Mouse (Mus musculus) cerebellum, adult 18-20 months (tissue): ENCODE measurements around the gene Nfib.

Source experiments
- DNase-seq, 2 experiments: peaks; one replicate each; pipeline ENCODE4 v3.0.0; 2021

Nfib gene

DNA sequence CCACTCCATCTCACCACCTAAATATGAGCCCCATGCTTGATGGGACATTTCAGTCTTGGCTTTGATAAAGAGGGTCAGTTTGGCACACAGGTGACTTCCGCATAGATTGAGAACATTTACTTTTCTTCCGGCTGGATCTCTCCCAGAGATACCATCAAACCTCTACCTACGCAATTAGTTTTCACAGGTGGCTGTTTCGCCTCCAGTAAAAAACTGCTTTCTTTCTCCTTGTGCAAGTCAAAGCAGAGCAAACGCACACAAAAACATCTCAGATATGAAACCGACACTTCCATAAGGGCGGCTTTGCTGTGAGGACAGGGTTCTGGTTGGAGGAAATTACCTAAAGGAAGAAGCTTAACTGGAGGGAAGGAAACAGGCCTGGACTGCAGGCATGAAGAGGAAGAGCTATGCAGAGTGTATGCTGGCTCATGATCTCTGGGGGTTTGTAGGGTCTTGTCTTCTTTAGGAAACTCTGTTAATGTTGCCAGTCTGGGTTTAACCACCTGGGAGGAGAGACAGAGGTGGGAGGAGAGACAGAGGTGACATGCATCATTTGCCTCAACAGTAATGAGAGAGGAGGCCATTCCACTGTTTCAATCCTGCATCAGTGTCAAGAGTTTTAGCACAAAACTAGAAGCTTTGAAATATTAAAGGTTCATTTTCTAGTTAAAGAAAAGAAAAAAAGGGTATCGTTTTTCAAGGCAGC, 249.8 kb downstream of the Nfib start:
- no peak for DNase-seq

DNA sequence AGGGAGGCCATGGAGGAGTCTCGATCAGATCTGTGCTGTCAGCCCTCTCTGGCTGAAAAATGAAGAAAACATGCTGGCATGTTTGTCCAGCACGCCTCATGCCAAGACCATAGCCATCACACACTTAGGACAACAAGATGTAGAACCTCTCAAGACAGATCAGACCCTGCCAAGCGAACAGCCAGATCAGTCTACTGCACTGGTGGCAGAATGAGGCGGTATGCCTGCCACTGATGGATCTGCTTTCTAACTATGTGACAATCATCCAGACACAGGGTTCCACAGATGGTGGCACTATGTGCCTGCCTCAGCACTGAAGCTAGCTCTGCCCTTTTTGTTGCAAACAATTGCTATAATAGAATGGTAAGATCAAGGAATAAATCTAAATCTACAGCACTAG, 250.6 kb downstream of the Nfib start:
- no peak for DNase-seq

DNA sequence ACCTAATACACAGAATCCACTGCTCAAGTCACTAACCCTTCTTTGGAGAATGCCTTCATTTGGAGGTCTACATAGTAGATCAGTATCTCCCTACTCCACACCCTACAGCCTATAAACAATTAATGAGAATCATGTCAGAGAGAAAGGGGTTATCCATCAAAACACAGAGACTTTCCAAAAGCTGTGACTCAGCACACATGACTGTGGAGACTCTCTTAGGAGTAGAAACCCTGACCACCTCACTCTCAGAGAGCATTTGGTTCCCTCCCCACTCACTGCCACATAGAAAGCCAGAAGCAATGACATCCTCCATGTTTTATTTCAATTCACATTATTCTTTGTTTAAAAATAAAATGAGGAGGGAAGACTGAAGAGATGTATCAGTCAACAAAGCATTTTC, 252.2 kb downstream of the Nfib start:
- no peak for DNase-seq

DNA sequence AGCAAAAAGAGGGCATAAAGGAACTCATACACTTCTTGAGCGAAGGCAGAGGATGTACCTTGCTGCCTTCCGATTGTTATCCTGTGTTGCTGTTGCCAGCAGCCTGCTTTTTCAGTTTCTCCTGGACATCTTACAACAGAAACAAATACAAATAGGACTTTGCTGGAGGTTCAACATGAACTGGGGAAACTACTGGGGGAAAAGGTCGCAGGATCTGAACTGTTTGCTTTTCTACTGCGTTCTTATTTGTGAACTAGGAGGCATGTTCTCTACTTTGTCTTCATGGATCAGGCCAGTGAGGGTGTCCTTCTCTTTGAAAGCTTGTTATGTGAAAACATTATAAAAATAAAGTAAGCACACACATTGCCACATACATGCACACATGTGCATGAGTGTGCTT, 252.6 kb downstream of the Nfib start:
- no peak for DNase-seq

DNA sequence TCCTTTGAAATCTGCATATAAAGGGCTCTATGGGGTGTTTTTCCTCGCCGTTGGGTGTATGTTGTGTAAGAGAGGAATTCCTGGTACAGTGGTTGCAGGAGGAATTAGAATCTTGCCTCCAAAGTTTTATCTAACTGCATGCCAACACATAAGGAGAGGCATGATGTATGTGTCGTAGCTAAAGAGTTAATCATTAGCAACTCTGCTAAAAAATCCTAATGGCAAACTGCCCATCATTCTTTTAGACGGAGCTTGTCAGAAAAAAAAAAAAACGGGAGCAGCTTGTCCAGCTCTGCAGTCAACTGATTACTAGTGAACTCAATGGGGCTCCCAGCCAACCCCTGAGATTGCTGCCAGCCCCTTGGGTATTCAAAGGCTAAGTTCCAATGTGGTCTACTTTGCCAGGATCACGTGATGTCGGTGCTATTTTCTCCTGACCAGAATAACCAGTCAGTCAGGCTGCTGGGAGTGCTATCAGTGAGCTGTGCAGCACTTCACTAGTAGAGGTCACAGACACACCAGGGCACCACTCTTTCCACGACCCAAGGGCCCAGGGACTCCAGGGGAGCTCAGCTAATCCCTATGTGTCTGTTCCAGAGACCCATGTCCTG, 258.4 kb downstream of the Nfib start:
- DNase-seq: peak; percentile 88 to 90

DNA sequence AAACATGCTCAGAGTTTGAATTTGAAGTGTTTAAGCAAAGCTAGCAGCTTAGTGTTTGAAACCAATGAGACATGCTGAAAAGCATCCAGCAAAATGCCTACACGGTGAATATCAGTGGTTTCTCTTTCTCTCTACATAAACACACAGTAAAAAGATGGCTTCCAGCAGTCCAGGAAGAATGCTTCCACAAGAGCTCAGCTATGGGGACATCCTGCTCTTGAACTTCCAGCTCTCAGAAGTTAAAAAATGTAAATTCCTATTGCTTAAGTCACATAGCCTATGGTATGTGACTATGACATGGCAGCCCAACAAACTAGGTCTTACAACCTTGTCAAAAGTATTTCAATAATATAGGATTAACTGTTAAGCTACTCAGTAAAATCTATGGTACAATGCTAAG, 261.5 kb downstream of the Nfib start:
- DNase-seq: no peak

DNA sequence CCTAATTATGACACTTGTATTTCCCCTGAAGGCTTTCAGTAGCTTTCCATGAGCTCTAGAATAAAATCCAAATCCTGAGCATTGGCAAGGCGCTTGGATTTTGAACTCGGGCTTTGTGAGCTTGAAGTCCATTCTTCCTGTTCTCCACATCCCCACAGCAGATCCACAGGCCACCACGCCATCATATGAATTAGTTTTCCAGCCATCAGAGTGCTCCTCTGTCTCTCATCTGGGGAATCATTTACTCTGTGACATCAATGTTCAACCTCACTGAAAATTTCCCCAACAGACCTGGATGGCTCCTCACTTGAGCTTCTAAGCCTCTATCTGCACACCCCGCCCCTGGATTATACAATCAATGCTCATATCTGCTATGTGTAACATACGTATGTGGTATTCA, 262.1 kb downstream of the Nfib start:
- no peak for DNase-seq

DNA sequence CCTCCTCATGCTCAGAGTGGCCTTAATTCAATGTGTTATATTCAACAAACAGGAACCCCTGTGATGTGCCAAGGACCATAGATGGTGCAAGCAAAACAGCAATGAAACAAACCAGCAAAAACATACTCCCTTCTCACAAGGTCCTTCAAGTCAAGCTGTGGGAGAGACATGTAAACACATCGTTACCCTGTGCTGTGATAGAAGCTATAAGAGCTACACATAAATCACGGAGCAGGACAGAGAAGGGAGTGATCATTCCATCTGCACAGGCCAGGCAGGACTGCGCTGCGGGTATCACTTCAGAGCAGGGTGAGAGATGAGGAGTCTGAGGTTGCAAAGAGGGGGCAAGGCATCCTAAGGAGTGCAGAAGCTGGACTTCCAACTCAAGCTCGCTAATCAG, 262.5 kb downstream of the Nfib start:
- DNase-seq: no peak

DNA sequence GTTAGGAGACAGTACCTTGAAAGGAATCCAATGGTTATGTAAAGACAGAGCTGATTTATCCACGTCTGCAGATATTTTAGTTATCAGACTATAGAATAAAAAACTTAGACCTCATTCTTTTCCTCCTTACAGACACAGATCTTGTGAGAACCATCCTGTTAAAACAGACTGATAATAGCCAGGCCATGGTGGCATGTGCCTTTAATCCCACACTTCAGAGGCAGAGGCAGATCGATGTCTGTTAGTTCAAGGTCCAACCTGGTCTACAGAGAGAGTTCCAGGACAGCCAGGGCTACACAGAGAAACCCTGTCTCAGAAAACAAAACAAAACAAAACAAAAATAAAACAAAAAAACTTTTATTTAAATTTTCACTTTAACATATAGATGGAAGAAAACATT, 264.9 kb downstream of the Nfib start:
- no peak for DNase-seq

DNA sequence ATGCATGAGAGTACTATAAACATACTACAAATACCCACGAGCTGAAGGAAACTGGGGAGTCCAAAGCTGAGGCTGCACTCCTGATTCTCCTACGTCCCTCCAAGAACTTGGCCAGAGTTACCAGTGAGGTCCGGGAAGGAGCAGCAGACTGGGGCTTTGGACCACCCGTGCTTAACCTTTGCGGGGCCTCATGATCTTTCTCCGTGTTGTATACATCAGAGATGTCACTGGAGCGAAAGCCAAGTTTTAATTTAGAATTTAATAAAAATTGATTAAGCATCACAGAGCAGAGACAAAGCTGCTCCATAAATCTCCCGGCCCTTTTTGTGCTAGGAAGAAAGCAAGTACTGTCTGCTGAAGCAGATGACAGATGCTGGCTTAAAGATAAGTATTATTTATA, 265.7 kb downstream of the Nfib start:
- DNase-seq: no peak

DNA sequence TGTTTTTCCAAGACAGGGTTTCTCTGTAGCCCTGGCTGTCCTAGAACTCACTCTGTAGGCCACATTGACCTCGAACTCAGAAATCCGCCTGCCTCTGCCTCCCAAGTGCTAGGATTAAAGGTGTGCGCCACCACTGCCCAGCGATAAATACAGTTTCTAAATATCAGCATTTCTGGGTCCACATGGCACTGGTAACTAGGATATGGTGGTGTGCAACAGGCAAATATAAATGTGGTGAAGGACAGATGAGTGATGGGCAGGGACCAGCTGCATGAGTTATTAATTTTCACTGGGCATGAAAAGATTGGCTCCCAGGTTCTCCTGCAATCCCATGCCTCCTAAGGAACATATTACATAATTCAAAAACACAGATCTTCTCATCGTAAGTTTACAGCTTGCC, 266.9 kb downstream of the Nfib start:
- DNase-seq: no peak

DNA sequence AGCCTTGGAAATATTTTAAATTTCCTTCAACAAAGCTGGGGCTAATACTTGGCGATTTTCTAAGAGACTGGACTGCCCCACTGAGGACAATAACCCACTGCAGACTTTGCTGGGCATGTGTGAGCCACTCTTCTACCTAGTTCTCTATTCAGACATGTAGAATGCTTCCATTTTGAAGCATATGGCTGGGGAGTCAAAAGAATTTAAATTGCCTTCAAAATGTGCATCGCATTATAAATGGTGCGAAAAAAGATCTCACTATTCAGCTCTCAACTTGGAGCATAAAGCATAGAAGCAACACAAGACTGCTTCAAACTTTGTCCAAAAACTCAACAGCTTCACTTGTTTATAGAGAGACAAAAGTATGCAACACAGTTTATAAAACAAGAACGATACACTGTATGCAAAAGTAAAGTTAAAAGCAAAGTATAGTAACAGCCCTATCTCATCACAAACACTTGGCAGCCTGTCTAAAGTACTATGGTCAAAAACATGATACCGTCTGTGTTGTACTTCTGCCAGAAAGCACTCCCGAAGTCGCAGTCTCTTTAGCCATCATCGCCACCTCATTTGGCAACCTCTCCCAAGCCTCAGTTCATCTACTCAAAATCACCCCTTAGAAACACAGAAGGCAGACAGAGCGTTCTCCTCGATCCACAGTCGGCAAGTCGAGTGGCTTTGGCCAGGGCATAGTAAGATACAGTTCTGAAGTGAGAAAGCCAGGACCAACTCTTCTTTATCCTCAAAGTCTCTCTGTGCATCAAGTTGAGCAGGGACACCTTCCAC, 267.8 kb downstream of the Nfib start:
- DNase-seq: no peak

DNA sequence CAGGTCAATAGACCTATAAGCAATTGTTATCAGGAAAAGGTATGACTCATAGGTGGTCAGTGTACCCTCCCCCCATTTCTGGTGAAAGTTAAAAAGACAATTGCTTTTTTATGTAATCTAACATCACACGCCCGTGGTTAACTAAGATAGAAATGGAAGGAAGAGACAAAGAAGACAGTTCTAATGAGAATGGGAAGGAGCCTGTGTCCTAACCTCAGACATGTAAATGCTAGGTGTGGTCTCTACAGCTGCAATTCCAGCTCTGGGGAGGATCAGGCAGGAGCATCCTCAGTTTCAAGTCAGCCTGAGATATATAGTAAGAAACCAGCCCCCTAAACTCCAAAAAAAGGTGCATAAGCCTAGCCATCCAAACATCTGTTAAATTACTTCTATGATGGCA, 268.9 kb downstream of the Nfib start:
- DNase-seq: no peak

DNA sequence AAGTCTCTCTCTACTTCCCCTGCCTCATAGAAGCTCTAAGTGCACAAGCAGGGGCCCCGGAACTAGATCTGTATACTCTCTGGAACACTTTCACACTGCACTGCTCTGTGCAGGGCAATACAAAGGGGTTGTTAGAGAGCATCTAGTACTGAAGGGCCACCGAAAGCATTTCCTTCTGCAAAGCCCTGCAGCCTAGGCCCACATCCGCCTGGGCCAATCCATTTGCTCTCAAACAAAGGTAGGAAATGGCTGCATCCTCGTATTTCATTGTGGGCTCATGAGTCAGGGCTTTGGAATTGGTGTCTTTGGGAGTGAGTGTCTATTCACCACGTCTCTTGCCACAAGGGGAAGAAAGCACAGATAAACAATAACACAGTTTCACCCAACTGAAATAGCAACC, 269.8 kb downstream of the Nfib start:
- DNase-seq: no peak

DNA sequence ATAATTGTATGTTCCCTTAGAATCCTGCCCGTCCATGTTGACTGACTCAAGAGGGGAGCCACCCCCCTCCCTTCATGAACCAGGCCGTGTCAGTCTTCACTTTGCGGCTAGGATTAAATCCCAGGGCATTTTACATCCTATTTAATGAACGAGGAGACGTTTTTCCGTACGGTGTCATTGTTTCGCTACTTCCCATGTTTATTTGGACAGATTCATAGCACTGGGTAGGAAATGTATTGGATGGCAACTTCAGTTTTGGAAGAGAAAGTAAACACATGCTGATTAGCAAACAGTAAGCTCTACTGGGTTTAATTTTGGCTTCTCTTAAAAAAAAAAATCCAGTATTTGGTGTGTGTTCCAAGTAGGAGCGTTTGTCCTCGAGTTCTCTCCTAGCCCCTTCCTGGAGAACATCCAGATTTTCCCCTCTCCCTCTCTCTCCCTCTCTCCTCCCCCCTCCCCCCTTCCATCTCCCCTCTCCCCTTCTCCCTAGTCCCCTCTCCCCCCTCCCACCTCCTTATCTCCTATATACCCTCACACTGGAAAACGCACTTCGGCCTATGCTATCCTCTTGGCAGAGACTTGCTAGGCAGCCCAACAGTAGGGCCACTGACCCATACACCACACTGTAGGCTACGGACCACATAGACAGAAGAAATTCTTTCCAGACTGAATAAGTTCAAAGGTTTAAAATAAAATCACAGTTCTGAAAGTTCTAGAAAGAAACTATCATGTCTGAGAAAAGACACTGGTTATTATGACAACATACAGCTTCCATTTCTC, 271.4 kb downstream of the Nfib start:
- no peak for DNase-seq

DNA sequence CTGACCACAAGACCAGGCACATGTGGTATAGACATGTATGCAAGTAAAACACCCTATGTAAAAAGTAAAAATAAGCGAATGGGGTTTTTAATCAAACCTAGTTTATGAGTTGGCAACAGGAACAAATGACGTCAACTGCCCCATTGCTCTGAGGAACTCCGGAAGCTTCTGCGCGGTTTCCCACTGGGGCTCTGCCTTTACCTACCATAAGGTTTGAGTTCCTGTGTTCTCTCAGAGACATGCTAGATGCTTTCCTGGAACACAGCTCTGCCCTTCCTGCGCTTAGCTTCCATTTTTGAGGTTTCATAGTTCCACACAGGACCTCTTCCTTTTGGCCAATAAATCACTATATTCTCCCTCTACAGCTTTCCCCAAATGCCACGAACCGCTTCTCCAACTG, 273.7 kb downstream of the Nfib start:
- DNase-seq: no peak

DNA sequence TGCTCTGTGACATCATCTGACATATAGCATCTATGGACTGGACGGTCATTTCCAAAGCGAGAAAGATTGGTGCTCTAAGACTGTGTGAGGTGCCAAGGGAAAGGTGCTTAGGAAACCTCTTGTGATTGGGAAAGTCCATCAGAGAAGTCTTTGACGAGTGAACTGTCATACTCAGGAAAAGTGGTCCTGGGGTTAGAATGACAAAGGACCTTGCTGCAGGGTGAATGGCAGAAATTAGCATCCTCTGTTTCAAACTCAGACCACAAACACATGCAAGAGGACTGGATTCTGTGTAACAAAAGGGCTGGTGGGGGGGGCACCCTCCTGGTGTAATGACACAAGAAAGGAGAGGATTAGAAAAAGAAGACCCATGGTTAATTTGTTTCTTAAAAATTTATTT, 274.7 kb downstream of the Nfib start:
- DNase-seq: no peak

DNA sequence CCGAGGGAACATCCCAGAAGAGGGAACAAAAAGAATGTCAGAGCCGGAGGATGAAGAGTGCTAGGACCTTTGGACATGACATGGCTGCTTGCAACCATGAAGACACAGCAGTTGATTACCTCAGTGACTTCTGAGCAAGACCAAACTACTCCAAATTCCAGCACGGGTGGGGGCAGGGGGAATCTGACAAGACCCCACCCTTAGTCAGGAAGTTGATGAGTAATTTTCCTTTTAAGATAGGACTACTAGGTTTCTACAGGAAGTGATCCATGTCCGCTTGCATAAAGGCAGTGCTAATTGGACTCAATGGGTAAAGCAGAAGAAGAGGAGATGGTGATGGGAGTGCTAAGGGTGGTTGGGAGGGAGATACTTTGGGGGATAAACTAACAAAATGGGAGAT, 279.3 kb downstream of the Nfib start:
- DNase-seq: no peak

DNA sequence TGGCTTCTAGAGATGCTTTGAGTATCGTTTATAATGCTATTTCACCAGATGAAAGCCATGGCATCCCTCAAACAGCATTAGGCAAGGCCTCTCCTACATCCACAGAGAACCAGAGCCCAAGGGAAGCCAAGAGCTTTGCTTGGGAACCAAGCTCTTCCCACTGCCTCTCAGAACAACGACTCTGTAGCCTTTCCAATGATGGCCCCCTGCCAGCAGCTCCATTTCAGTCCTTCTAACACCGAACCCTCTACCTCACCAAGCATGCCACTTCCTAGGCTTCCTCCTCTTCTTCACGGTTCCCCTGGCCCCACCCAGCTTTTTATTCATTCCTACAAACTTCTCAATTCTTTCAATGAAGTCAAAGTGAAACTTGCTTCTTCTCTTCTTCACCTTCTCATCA, 287.3 kb downstream of the Nfib start:
- peak; percentile 46 to 47 for DNase-seq

DNA sequence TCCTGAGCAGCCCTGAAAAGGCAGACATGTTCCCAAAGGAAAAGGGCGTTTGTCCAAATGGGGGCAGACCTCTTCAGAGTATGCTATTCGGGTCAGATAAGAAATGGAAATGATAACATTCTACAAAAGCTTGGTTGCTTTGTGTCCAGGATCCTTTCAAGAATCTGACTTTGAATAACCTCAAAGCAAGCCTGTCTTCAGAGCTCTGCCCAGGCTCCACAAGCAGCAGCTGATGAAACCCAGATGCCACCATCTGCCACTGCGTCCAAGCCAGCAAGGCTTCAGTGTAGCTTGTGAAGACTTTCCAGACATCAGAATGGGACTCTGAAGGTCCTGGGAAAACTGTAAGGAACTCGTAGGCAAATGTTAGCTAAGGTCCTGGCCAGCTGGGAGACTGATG, 289.7 kb downstream of the Nfib start:
- peak; percentile 65 to 77 for DNase-seq

DNA sequence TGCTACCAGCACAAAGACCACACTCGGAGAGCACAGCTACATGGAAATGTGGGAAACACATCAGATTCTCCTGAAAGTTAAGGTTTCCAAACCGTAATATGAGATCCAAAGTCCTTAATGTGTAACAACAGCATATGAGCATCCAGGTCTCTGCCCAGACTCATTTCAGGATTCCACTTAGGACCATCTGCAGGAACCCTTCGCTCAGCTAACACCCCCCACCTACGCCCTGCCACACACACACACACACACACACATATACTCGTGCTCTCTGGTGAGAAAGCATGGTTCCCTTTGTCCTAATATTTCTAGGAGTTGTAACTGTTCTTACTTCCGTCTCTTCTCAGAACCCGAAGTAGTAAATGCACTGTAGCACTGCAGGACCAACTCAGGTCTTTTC, 292.9 kb downstream of the Nfib start:
- DNase-seq: no peak

DNA sequence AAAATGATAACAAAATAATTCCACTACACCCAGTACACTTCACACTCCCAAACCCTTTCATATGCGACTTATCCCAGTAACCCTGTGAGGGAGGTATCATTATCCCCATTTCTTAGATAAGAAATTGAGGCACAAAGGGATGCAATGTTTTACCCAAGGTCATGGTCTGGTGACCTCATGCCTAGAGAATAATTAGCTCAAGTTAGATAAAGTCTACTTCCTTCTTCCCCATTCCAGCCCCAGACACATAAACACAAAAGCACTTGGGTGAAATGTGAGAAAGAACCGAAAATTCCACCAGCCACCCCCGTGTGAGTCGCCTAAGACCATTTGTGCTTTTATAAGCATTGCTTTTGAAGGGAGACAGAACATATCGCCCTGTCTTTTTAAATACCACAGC, 293.6 kb downstream of the Nfib start:
- DNase-seq: no peak
